Mouse (Mus musculus): ENCODE measurements around the gene Tmeff1. TPM values are rescaled to one million over a fixed set of nuclear protein-coding genes. Genes with fewer than 3 reads are reported as not detected.

The Tmeff1 gene
- polyA plus RNA-seq (2014; fragmentation: Illumina TruSeq; extraction: RNeasy Lipid Tissue Mini Kit (QIAGEN cat#74804); ENCODE audit: low read depth, low replicate concordance), result 0.29 TPM

GRCm38 (mm10) chr4:48584421-48585240 lies at the start of gene Tmeff1:
Gene Tmeff1, plus strand, starts transcription at chr4:48585174.

DNA sequence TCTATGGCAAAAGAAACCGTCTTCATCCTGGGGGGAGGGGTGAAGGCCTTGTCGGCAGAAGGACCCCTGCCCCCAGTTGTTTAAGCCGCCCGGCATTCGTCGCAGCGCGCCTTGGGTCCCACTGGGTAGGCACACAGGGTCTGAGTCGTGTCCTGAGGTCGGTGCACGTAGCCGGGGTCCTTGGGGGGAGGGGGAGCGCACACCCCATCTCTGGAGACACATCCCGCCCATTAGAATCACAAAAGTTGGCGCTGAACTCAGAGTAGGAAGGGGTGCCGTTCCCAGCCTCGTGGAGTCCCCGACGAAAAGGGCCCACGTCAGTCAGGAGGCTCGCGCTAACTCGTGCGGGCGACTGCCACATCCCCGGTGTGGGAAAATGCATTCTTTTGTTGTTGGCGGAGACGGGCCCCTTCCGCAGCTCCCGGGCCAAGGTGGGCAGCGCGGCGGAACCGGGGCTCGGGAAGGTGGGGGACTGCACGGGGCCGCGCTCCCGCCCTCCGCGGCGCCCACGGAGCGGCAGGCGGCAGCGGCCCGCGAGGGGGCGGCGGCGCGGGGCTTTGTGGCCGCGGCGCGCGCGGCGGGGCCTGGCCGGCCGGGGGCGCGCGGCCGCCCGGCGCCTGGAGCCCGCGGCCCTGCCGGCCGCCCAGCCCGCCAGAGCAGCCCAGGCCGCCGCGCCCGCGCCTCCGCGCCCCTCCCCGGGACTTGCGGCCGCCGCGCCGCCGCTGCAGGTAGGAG lies 45.0 kb upstream of the Tmeff1 start, which contains the start of gene Msantd3:
Gene Msantd3, plus strand, starts transcription at position 95 of the 735 bp plus-strand sequence.

GRCm38 (mm10) chr4:48663271-48663670 lies 78.3 kb downstream of the Tmeff1 start, which contains the start of gene Cavin4:
Gene Cavin4, plus strand, starts transcription at chr4:48663514.

Other genes starting within 250 kb of the Tmeff1 start
- 11.7 TPM for gene Tex10, start 111.7 kb upstream of the Tmeff1 start, polyA plus RNA-seq (2014; fragmentation: Illumina TruSeq; extraction: RNeasy Lipid Tissue Mini Kit (QIAGEN cat#74804); ENCODE audit: low read depth, low replicate concordance)
- gene Msantd3, start 45.2 kb upstream of the Tmeff1 start, polyA plus RNA-seq (2014; fragmentation: Illumina TruSeq; extraction: RNeasy Lipid Tissue Mini Kit (QIAGEN cat#74804); ENCODE audit: low read depth, low replicate concordance), result not detected
- gene Cavin4, start 78.3 kb downstream of the Tmeff1 start, polyA plus RNA-seq (2014; fragmentation: Illumina TruSeq; extraction: RNeasy Lipid Tissue Mini Kit (QIAGEN cat#74804); ENCODE audit: low read depth, low replicate concordance), result not detected